Mouse (Mus musculus) adrenal gland, adult 18-20 months (tissue): ENCODE results near the gene Rbm45. TPM values are rescaled to one million over a fixed set of nuclear protein-coding genes. Genes with fewer than 3 reads are reported as not detected.

Experiments
- total RNA-seq, 2 experiments: library from RNA; stranded (reverse); gene quantifications; 1 replicate in 1 of 2; 2 replicates in 1 of 2; pipeline ENCODE4 v1.2.3; 2021

Rbm45 gene
- total RNA-seq, 2 experiments from 2014 or later = 31.2 to 39.7 TPM

Other genes with a start within 250 kb of the Rbm45 start
- gene Pde11a, start 31.2 kb upstream of the Rbm45 start, total RNA-seq = under 1 TPM in 1 of 2 experiments, not detected in 1; 0.17 TPM
- gene Cyct, start 9.5 kb upstream of the Rbm45 start, total RNA-seq = not detected
- 10 to 100 TPM; 23.6 to 34.9 TPM for gene Osbpl6, start 36.5 kb downstream of the Rbm45 start, total RNA-seq